Mouse (Mus musculus) Muller cell, postnatal 12 days (primary cell): Measurements from ENCODE around the gene Wdr5b.
A peak's percentile ranks its signal among the peaks of the same experiment; 100 is the strongest.
"Not testable (repeated sequence)": the region's sequence is repeated elsewhere in the genome, so short reads cannot be mapped to it uniquely, and the experiment has no call there.

Experiments used
- DNase-seq: peaks from one replicate; pipeline ENCODE4 v3.0.0-alpha.2; 2015; ENCODE audit errors: inconsistent ontology term

Wdr5b gene

DNA sequence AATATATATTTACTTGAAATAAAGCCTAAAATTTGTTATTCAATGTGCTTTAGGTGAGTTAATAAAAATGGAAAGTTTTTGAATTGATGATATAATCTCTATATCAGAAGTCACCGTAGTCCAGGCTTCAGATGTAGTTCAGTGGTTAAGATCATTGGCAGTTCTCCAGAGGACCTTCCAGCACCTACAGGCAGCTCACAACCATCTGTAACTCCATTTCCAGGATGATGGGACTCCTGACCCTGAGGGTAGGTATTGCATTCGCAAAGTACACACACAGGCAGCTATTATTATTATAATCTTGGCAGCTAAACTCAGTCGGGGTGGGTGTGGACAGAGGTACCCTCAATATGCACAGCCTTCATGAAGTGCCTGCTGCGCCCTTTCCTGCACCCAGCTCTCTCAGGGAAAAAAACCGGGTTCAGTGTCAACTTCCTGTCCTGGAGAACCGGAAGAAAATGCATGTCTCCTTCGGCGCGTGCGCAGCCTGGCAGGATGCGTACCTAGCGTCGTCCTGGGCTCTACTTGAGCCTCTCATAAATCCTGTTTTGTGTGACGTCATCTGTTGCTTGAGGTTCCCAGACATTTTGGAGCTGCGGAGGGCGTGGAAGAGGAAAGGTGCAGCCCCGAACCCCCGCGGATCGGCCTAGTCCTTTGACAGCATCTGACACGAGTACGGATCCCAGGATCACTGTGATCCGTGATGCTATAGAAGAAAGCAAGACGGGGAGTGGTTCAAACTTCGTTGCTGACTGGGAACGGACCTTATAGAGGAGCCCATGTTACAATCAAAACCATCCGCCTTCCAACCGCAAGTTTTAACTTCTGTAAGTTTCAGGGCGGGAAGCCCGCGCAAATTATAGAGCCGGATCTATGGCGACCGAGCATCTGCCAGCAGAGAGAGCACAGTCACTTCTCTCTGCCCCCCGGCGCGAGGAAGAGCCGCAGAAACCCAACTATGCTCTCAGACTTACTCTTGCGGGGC, at the start of gene Wdr5b:
Gene Wdr5b (plus strand): TSS at position 551 of the 985 bp plus-strand sequence.
- peak; percentile 94 for DNase-seq

DNA sequence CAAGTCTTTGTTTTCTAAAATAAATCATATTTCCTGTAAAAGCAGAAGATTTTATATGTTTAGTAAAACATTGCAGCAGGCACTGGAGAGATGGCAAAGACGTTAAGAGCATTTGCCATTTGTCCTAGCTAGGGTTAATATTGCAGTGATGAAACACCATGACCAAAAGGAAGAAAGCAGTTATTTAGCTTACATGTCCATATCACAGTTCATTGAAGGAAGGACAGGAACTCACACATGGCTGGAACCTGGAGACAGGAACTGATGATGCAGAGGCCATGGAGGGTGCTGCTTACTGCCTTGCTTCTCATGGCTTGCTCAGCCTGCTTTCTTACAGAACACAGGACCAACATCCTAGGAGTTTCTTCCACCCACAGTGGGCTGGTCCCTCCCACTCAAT, 48.6 kb upstream of the Wdr5b start:
- no peak for DNase-seq

DNA sequence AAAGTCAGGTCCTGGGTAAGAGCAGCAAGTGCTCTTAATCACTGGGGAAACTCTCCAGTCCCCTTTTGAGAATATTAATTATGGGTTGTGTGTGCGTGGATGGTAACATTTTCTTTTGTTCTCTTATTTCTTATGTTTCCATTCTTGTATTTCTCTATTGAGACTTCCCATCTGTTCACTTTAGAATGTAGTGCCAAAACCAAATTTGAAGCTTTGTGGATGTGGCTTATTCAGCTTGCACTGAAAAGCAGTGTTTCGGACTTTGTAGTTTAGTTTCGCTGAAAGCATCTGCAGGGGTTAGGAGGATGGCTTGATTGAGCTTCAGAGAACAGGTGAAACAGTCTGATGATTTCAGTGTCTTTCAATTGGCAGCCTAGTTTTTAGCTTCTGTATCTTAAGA, 47.7 kb upstream of the Wdr5b start:
- no peak for DNase-seq

DNA sequence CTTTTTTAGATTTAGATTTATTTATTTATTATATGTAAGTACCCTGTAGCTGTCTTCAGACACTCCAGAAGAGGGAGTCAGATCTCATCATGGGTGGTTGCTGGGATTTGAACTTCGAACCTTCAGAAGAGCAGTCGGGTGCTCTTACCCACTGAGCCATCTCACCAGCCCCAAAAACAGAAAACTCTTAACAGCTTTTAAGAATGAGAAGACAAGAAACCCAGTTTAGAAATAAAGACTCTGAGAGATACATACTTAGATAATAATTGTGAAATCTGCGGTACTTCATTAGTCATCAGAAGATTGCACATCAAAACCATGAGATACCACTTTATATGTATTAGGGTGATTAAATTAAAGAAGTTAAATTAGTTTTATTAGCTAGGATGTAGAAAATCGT, 42.1 kb upstream of the Wdr5b start:
- DNase-seq: not testable (repeated sequence)

GRCm38 (mm10) chr16:36008396-36008795, 32.6 kb upstream of the Wdr5b start:
- DNase-seq: no peak

GRCm38 (mm10) chr16:36016335-36016734, 24.7 kb upstream of the Wdr5b start:
- DNase-seq: no peak

GRCm38 (mm10) chr16:36028120-36028519, 12.9 kb upstream of the Wdr5b start:
- DNase-seq: not testable (repeated sequence)

DNA sequence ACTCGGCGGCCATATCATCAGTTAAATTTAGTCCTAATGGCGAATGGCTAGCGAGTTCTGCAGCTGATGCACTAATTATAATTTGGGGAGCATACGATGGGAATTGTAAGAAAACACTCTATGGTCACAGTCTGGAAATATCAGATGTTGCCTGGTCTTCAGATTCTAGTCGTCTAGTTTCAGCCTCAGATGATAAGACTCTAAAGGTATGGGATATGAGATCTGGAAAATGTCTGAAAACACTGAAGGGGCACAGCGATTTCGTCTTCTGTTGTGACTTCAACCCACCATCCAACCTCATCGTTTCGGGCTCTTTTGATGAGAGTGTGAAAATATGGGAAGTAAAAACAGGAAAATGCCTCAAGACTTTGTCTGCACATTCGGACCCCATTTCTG, 633 bp downstream of the Wdr5b start:
- no peak for DNase-seq

GRCm38 (mm10) chr16:36043073-36043472, 2.1 kb downstream of the Wdr5b start:
- no peak for DNase-seq

DNA sequence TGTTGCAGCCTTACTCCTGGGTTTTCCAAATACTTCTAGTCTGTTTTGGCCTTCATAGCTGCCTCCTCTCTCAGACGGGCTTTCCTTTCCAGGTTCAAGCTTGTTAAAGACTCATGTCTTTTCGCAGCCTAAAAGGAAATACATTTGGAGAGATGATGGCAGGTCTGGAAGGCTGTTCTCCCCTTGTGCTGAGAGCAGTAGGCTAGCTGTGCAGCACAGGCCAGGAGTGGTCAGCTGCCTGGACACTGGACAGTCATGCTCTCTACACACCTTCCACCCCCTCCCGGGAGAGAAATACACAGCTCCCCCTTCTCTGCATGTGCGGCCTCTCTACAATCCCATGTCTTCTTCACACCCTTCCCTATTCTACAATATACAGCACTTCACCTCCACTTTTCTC, 3.0 kb downstream of the Wdr5b start:
- DNase-seq: no peak

GRCm38 (mm10) chr16:36047538-36047937, 6.5 kb downstream of the Wdr5b start:
- no peak for DNase-seq

DNA sequence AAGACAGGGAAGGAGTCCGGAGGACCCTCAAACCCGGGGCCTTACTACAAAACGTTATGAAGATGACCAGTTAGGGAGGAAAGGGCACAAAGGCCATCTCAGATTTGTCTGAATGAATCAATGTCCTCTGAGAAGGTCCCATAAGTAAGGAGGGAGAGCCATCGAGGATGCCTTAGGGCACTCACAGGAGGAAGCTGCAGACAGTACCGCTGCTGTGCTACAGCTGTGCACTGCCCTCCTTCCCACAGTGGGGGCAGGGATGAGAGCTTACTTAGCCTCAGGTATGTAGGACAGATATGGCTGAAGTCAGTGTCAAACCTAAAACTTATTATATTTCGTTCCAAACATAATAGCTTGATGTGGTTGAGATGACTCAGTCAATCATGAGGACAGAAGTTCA, 10.5 kb downstream of the Wdr5b start:
- DNase-seq: no peak

GRCm38 (mm10) chr16:36053524-36054275, 12.7 kb downstream of the Wdr5b start:
- DNase-seq: no peak

GRCm38 (mm10) chr16:36054920-36055319, 13.9 kb downstream of the Wdr5b start:
- DNase-seq: no peak

DNA sequence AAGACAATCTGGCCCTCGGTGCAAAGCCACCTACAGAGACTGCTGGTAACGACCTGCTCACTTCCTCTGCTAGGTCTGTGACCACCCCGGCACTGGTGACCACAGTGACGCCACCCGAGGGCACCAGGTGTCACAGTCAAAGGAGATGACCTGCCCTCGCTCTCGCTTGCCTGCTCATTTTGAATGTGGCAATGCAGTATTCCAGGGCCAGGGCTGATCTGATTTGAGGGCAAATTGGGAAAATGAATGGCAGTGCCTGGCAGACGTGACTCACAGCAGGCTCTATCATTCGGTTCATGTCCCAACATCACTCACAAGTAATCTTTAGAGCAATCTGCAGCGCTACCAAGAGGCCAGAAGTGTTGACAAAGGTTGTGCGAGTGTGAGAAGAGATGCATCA, 15.4 kb downstream of the Wdr5b start:
- no peak for DNase-seq

DNA sequence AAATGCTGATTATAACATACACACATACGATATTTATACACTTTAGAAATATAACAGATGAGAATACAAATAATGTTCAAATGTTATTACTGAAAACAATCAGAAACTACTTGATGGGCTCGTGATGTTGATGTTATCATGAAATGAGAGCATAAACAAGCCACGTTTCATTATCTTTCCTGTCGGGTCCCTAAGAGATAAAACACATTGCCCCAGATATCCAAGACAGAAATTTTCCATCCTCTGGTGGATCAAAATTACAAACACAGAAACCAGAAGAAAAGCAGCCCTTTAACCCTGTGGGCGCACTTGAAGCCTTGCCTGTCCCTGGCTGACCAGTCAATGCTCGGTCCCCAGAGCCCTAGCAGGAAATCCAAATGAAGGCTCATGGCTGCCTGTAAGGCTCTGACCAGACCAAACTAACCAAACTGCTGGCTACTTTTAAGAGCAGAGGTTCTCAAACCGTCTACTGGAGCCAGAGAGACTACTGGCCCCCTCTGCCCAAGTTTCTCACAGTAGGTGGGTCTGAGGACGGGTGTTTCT, 17.0 kb downstream of the Wdr5b start:
- DNase-seq: no peak

GRCm38 (mm10) chr16:36062534-36062933, 21.5 kb downstream of the Wdr5b start:
- not testable (repeated sequence) for DNase-seq

DNA sequence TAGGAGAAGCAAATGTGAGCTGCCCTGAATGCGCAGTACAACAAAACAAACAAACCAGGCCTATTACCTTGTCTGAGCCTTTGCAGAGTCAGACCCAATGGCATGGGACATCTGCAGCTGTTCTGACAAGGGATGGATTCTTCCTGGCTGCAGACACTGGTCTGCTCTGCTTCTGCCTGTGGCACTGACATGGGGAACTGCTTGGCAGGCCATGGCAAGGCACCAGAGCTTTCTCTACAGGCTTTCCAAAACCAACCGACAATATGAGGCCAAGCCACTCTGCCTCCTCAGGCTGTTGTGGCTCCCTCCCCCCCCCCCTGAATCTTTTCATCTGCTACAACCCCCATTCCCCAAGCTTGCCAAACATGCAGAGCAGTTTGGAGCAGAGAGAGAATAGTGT, 22.3 kb downstream of the Wdr5b start:
- DNase-seq: peak; percentile 52

DNA sequence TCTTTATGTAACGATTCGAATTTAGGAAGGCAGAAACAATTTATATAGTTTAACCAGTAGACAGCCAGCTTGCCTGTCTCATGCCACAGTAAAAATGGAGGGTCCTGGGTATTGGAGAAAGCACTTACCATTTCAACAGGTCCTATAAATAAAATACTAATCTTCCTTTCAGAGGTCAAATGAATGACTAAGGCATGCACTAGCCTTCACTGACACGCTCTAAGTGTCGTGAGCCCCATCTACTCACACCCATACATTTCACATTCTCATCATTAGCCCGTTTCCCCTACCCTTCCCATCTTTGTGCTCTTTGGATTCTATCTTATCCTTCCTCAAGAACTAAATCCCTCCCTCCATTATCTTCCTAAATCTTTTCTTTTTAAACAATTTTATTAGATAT, 23.9 kb downstream of the Wdr5b start:
- no peak for DNase-seq

- DNase-seq: no peak
Measured at GRCm38 (mm10) chr16:36067694-36068093, 26.7 kb downstream of the Wdr5b start.

- DNase-seq: no peak
Measured at GRCm38 (mm10) chr16:36068356-36068755, 27.4 kb downstream of the Wdr5b start.

DNA sequence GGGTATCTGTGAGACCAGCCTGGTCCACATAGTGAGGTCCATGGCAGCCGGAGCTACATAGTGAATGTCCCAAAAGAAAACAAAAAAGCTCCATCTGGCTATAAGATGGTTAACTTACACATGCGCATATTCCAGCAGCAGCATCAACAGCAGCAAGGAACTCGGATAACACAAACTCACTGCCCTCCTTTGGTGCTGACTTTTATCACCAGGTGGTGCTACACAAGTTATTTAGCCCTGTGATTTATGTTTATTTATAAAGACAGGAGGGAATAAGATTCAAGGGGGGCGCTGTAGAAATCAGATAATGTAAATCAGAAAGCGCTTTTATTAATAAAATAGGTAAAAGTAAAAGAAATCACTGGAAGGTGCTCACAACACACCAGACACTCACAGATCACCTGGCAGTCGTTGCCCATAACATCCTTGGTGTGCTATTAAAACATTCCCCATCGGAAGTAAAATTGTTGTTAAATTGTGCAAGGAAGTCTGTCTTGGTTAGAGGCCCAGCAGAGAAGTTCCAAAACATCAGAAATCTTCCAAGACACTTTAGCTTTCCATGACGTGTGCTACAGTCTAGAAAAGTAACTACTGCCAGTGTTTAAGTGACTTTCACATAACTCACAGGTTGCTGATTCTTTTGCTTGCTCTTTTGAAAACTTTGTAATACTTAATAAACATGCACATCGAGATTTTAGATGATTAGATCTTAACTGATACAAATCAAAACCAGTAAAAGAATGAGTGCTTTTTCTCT, 29.0 kb downstream of the Wdr5b start:
- peak; percentile 12 for DNase-seq
